In the genomic region with DNA sequence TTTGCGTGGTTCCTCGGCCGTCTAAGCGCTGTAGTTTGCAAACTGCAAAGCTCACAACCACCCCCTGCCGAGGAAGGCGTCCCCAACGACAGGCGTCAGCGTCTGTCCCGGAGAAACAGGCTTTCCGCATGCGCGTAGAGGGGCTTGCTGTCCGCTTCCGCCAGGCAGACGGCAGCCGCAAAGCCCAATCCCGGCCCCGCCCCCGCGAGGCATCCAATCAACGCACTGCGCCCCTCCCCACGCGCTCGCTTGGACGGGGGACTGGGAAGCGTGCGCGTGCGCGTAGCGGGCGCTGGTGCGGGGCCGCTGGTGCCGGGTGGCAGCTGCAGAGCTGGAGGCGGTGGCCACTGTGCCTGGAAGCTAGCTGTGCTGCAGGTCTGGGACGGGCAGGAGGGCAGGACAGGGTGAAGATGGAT, we compare ENCODE assay signal across 8 mouse cellular contexts. TPM values are rescaled to one million over a fixed set of nuclear protein-coding genes. Genes with fewer than 3 reads are reported as not detected.
DNase-seq lines count a peak whose midpoint lies in the region; ATAC-seq lines count a peak whose summit lies in the region.

A gene (plus strand): TSS at position 264 of the 416 bp plus-strand sequence.

- ATAC-seq in inflammation-experienced regulatory T-cells, adult 6 months, result peak; percentile 78

- DNase-seq in adrenal gland, adult (ENCODE audit: inconsistent age in 2 of 2, low spot score in 1 of 2), result peak; percentile 100
- DNase-seq in embryo, embryonic 10.5 days (ENCODE audit: low spot score), result peak; percentile 99
- DNase-seq in gastrocnemius, postnatal 14 days, result peak; percentile 100
- DNase-seq in left cerebral cortex, postnatal 14 days (ENCODE audit: low spot score in 2 of 2), result peak; percentile 99
- peak; percentile 98 for DNase-seq in mesoderm, embryonic 11.5 days (ENCODE audit: low read depth, low spot score)
- peak; percentile 98 for DNase-seq in right cerebral cortex, postnatal 36 days (ENCODE audit: low spot score in 2 of 2)
- DNase-seq in yolk sac, embryonic 10.5 days (ENCODE audit: low spot score), result peak; percentile 98

- intact Hi-C loops in gastrocnemius, postnatal 14 days (cut with DNase I; ENCODE audit: low total_unique reads), result no loop called here
- intact Hi-C loops in left cerebral cortex, postnatal 14 days (cut with DNase I), result no loop called here

RNA-seq across cellular contexts. Expression of the gene that starts here (rescaled TPM):
- total RNA-seq in gastrocnemius, postnatal 14 days (2021), result 1 to 10 TPM; 4.5 to 4.9 TPM
- polyA plus RNA-seq in inflammation-experienced regulatory T-cells, adult 6 months (2017; shearing (Covaris generic)), result 10 to 100 TPM in 1 of 3 experiments, 1 to 10 TPM in 2; 9.2 to 10.6 (median 9.8) TPM
- 10 to 100 TPM; 15.1 to 18.7 TPM for total RNA-seq in left cerebral cortex, postnatal 14 days (2021)

Comparison
In these comparisons a context has a peak if more than half of its experiments do, and no peak if none do; other contexts are left out.
1. Peak in every context shown above with its lines: DNase-seq and ATAC-seq.